Mouse (Mus musculus) spleen, adult 12 weeks (tissue): ENCODE results near the gene Gm15294.

Experiments used
- DNase-seq: peaks from one replicate; pipeline ENCODE4 v3.0.0; 2022; ENCODE audit warnings: low spot score

Gm15294 gene

GRCm38 (mm10) chrX:141875135-141875534 lies at the start of gene Gm15294:
Gene Gm15294 (minus strand): TSS chrX:141875235.
- DNase-seq = no peak

GRCm38 (mm10) chrX:141884336-141885048 lies 9.5 kb upstream of the Gm15294 start:
- DNase-seq = no peak

- DNase-seq = no peak
Observed at GRCm38 (mm10) chrX:141874024-141874423, 1.0 kb downstream of the Gm15294 start.

GRCm38 (mm10) chrX:141873597-141873996 lies 1.4 kb downstream of the Gm15294 start:
- DNase-seq = no peak

GRCm38 (mm10) chrX:141855684-141856396 lies 19.2 kb downstream of the Gm15294 start:
- DNase-seq = no peak
